Mouse (Mus musculus) monocyte, adult 5-6 weeks (primary cell): ENCODE results near the gene Pramef6. TPM values are rescaled to one million over a fixed set of nuclear protein-coding genes. Genes with fewer than 3 reads are reported as not detected.
"Not testable (repeated sequence)": the region's sequence is repeated elsewhere in the genome, so short reads cannot be mapped to it uniquely, and the experiment has no call there.

Source experiments
- ATAC-seq: fragments of 153-309, 156-312 bp; replicated peaks from 2 replicates; pipeline ENCODE4 v1.8.0; 2017; ENCODE audit warnings: mild to moderate bottlenecking; ENCODE audit not compliant: low TSS enrichment, insufficient number of reproducible peaks, severe bottlenecking, poor library complexity, low FRiP score
- total RNA-seq: library from RNA; stranded (forward); fragments of 200-1000, 200-491, 200-594 nt; gene quantifications from 3 replicates; pipeline ENCODE4 v1.2.3, GENCODE M21; 2017

Pramef6 gene
- total RNA-seq, result not detected in 3 replicates

DNA sequence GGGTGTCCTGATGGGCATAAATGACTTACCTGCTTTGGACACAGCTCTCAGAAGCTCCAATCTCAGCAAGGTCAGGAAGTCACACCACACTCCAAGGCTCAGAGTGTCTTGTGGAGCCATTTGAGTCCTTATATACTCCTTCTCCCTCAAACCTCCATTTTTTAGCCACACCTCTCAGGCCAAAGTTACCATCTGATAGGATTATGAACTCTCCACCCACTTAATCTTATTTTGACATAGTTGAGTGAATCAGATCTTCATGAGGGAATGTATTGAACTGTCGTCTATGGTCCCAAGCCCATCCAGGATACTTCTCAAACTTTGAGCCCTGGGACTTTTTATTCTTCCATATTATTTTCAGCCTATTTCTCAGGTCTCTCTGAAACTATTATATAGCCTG lies at the start of gene Pramef6:
TSS of gene Pramef6 (minus strand) at position 101 of the 400 bp plus-strand sequence.
- not testable (repeated sequence) for ATAC-seq

DNA sequence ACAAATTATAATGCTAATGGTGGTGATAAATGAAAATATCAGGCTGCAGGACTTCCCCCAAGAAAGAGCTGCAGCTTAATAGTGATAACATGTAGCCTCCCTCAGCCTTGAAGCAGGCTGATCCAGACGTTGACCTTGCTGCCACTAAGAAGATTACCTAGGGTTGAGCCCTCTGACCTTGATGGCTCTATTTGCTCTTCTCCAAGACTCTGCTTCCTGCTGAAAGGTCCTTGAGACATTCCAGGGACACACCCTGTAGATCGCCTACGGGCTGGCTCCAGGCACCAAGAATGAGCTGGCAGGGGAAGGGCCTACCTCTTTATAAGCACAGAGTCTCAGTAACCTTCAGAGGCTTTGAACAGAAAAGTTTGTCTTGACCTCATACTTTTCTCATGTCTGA lies 5.8 kb downstream of the Pramef6 start:
- ATAC-seq, result not testable (repeated sequence)

DNA sequence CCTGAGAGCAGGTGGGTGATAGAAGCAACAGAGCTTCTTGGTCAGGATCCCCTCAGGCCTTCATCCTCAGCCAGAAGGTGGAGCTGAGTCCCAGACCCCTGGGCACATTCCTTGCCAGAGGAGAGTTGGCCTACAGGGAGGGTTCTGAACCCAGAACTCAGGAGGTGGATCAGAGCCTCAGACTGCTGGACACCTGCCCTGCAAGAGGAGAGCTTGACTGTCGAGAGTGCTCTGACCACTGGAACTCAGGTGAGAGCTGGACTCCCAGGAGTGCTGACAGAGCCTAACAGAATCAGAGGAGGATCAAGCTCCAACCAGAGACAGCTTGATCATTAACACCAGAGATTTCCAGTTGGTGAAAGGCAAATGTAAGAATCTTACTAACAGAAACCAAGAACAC lies 17.8 kb downstream of the Pramef6 start:
- ATAC-seq, result not testable (repeated sequence)

DNA sequence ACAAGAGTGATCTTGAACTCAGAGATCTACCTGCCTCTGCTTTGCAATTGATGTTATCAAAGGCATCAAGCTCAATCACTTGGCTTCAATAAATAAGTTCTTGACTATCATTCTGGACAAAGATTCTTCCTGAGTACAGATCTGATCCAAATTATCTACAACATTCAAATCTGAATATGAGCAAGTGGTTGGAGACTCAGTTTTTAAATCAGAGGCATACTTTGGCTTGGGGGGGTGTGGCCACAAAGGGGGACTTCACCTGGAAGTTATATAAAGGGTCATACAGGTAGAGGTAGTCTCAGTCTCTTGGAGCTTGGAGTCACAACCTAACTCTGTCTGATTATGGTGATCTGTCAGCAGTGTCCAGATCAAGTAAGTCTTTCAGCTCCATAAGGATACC lies 54.0 kb downstream of the Pramef6 start, which contains the start of gene Gm13103:
TSS of gene Gm13103 (plus strand) at position 301 of the 400 bp plus-strand sequence.
- not testable (repeated sequence) for ATAC-seq

Other genes with a start within 250 kb of the Pramef6 start
- not detected in 3 replicates for gene Gm13088, start 243.1 kb downstream of the Pramef6 start, total RNA-seq
- gene Gm13089, start 197.7 kb downstream of the Pramef6 start, total RNA-seq, result not detected in 3 replicates
- gene Gm13078, start 180.9 kb downstream of the Pramef6 start, total RNA-seq, result not detected in 3 replicates
- not detected in 3 replicates for gene Gm13023, start 111.0 kb downstream of the Pramef6 start, total RNA-seq
- not detected in 3 replicates for gene Gm13084, start 84.3 kb downstream of the Pramef6 start, total RNA-seq
- not detected in 3 replicates for gene Gm13103, start 53.9 kb downstream of the Pramef6 start, total RNA-seq
- gene Pramef25, start 50.6 kb upstream of the Pramef6 start, total RNA-seq, result not detected in 3 replicates
- not detected in 3 replicates for gene Gm13101, start 66.6 kb upstream of the Pramef6 start, total RNA-seq
- not detected in 3 replicates for gene Pramef17, start 94.0 kb upstream of the Pramef6 start, total RNA-seq
- gene Pramel4, start 158.7 kb upstream of the Pramef6 start, total RNA-seq, result not detected in 3 replicates
- not detected in 3 replicates for gene Gm13102, start 206.1 kb upstream of the Pramef6 start, total RNA-seq